Mouse (Mus musculus) heart, postnatal 0 days (tissue): Measurements from ENCODE around the gene Tyro3.

Experiments used
- CTCF ChIP-seq: IDR thresholded peaks from 2 replicates; pipeline ENCODE4 v1.5.1; 2016; ENCODE audit warnings: antibody characterized with exemption, control low read depth, low read depth
- EP300 ChIP-seq: IDR thresholded peaks from 2 replicates; pipeline ENCODE4 v1.6.1; 2016; ENCODE audit warnings: antibody characterized with exemption, low read depth

- TF ChIP-seq EP300 (no peak), CTCF (no peak)
These were observed 44.5 kb downstream of the Tyro3 start for GRCm38 (mm10) chr2:119842000-119842399.
